Mouse (Mus musculus): ENCODE data around the gene Rrp1b.

- no peak for TF ChIP-seq CTCF (IDR thresholded peaks at IDR 0.05; ENCODE audit: low read depth)
- TF ChIP-seq EP300 (IDR thresholded peaks at IDR 0.05; ENCODE audit: low read depth): no peak
These were observed 72.0 kb downstream of the Rrp1b start for GRCm38 (mm10) chr17:32107877-32108276.

Measured in heart, postnatal 0 days (tissue).